Mouse (Mus musculus): ENCODE data around the gene Slc29a3. TPM values are rescaled to one million over a fixed set of nuclear protein-coding genes. Genes with fewer than 3 reads are reported as not detected.

The Slc29a3 gene
- polyA plus RNA-seq, 1 experiment: 1.6 TPM

DNA sequence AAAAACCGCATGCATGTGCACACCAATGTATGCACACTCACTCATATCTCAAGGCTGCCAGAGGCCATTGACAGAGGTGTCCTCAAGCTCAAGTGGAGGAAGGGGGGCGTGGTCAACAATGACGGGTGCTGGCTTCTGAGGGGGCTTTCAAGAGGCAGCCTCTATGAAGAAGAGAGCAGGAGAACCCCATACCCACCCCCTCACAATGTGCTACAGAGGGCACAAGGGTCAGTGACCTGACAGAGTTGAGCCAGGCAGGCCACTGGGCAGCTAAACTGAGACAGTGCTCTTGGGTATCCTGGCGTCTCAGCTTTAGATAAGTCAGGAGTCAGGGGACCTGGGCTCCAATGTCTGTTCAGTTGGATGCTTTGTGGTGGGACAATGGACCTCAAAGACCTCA is 63.2 kb downstream of the Slc29a3 start:
- Histone ChIP-seq H3K4me1 (peaks cover 43% of the 10 kb centered on the region), H3K4me3 (replicated peaks) (no peak overlapping the region), H3K36me3 (replicated peaks; ENCODE audit: low read length) (no peaks in the 10 kb centered on the region), H3K9me3 (no peaks in the 10 kb centered on the region), H3K27me3 (replicated peaks) (peaks cover 81% of the 10 kb centered on the region)
- TF ChIP-seq FLI1 (IDR thresholded peaks at IDR 0.05; ENCODE audit: low read length): no peak
- no peak for TF ChIP-seq GATA1 (IDR thresholded peaks at IDR 0.05; ENCODE audit: borderline replicate concordance, low read length)

DNA sequence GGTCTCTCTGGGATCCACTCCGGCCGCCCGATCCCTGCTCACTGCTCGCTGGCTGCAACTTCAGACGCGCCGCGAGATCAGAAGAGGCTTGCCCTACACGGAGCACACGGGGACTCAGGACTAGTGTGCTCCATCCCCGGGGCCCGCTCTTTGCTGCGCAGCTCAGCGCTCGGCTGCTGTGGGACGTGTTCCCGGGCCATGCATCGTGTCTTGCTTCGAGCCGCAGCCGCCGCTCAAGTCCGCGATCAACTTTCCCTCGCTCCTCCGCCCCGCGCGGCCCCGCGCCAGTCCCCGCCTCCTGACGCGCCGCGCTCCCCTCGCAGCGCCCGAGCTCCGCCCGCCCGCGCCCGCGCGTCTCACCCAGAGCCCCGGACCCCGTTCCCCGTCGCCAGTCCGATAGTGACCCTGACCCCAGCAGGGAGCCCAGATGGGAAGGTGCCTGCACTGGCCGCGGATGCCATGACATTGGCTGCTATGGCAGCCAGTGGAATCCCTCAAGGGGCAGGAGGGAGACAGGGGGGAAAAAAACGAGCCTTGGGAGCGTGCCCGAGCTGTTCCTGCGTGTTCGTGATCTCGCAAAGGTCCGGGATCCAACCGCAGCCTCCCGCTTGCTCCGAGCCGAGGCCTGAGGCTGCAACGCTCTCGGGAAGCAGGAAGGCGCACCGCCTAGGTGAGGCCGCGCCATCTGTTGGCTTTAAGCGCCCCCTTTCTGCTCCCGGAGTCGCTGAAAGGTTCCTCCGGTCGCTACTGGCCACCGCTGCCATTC is 65.4 kb downstream of the Slc29a3 start:
- Histone ChIP-seq H3K27me3 (replicated peaks) (peaks cover 82% of the 10 kb centered on the region), H3K4me1 (peaks cover 43% of the 10 kb centered on the region), H3K4me3 (replicated peaks) (peak overlapping the region; percentile 94), H3K9me3 (no peaks in the 10 kb centered on the region), H3K36me3 (replicated peaks; ENCODE audit: low read length) (no peaks in the 10 kb centered on the region)
- no peak for TF ChIP-seq FLI1 (IDR thresholded peaks at IDR 0.05; ENCODE audit: low read length)
- no peak for TF ChIP-seq GATA1 (IDR thresholded peaks at IDR 0.05; ENCODE audit: borderline replicate concordance, low read length)

DNA sequence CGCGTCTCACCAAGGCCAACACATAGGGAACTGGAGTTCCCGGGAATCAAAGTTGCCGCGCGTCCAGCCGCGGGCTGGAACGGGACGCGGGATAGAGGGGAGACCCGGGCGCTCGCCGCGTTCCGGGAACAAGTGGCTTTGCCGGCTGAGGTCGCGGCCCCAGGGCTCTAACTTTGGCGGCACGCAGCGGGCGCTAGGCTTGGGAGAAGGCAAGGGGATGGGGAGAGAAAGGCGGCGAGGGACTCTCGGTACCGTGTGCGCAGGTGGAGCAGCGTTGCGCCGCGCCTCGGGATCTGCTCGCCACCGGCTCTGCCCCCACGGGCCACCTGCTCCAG is 66.0 kb downstream of the Slc29a3 start:
- no peak for TF ChIP-seq GATA1 (IDR thresholded peaks at IDR 0.05; ENCODE audit: borderline replicate concordance, low read length)
- TF ChIP-seq FLI1 (IDR thresholded peaks at IDR 0.05; ENCODE audit: low read length): no peak
- Histone ChIP-seq H3K4me3 (replicated peaks) (peak overlapping the region; percentile 94), H3K36me3 (replicated peaks; ENCODE audit: low read length) (no peaks in the 10 kb centered on the region), H3K27me3 (replicated peaks) (peaks cover 84% of the 10 kb centered on the region), H3K4me1 (peaks cover 42% of the 10 kb centered on the region), H3K9me3 (no peaks in the 10 kb centered on the region)

DNA sequence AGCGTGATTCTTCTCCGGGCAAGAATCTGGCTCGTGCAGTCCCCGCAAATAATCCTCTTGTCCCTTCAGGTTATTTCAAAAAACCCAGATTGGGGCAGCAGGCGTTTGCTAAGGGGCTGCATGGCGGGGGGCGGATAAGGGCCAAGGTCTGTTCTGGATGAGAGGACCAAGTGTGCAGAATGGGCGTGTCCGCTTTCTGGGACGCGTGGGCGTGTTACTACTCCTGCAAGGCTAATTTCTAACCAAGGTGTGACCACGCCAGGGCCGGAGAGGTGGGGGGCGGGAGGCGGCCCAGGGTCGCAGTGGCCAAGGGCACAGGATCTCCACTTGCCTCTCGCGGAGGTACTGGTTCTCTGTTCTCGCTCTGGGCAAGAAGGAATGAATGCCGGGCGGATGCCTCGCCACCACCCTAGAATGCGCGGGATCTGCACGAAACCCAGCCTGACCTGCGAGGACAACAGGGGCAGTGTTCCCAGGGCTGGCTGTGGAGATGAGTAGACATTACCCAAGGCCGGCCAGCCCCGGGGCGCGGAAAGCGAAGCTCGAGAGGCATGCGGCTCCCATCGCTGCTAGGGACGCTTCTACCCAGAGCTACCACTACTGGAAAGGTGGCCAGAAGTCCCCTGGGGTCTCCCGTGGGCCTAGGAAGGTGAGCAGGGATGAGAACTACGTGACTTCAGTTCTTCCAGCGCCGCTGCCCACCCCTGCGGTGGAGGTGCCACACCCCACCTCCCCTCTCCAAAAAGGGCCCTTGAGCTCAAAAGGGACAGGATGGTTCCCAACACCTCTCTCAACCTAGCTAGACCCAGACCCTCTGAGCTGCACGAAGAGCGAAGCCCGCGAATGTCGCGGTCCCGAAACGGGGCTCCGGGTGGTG is 66.6 kb downstream of the Slc29a3 start:
- Histone ChIP-seq H3K27me3 (replicated peaks) (peaks cover 85% of the 10 kb centered on the region), H3K4me3 (replicated peaks) (peak overlapping the region; percentile 94)
- no peak for TF ChIP-seq GATA1 (IDR thresholded peaks at IDR 0.05; ENCODE audit: borderline replicate concordance, low read length)
- no peak for TF ChIP-seq FLI1 (IDR thresholded peaks at IDR 0.05; ENCODE audit: low read length)

DNA sequence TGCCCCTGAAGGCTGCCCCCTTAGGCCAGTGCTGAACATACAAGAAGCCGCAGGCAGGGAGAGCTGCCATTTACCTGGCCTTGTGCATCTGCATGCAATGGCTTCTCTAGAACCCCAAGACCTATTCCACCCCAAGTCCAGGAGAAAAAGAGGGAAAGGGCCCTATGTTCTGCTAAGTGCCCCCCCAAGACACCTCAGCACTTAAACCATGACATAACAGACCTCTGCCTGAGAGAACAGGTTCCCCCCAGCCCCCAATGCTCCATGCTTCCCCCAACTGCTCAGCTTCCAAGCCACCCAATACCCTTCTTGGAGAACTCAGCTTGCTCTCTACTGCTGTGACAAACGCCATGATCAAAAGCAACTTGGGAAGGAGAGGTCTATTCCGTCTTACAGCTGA is 73.7 kb downstream of the Slc29a3 start:
- H3K4me3 ChIP-seq (replicated peaks): no peak overlapping the region
- H3K27me3 ChIP-seq (replicated peaks): peaks cover 59% of the 10 kb centered on the region
- H3K4me1 ChIP-seq: no peaks in the 10 kb centered on the region; the same call in 1 of the 2 replicates
- H3K9me3 ChIP-seq: no peaks in the 10 kb centered on the region
- TF ChIP-seq FLI1 (IDR thresholded peaks at IDR 0.05; ENCODE audit: low read length) (no peak), GATA1 (IDR thresholded peaks at IDR 0.05; ENCODE audit: borderline replicate concordance, low read length) (no peak)
- no peaks in the 10 kb centered on the region for H3K36me3 ChIP-seq (replicated peaks; ENCODE audit: low read length)

More for the DNA sequence above, 66.6 kb downstream of the Slc29a3 start:
- H3K4me1 ChIP-seq: peaks cover 36% of the 10 kb centered on the region
- no peaks in the 10 kb centered on the region for H3K9me3 ChIP-seq
- no peaks in the 10 kb centered on the region for H3K36me3 ChIP-seq (replicated peaks; ENCODE audit: low read length)

DNA sequence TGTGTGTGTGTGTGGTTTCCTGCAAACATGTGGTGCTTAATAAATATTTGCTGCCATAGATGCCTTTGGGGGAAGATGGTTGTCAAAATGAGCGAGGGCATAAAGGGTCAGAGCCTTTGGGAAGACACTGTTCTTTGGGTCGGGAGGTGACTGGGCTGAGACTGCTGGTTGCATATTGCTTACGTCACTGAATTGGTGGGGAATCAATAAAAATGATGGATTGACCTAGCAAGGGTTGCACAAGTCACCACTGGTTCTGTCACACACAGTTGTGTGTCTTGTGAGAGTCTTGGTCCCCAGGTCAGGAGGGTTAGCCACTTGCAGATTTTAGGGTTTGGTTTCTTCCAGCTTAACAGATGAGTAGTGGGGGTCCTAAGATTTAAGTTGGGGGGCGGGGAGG is 75.3 kb downstream of the Slc29a3 start:
- no peaks in the 10 kb centered on the region for H3K36me3 ChIP-seq (replicated peaks; ENCODE audit: low read length)
- H3K9me3 ChIP-seq: no peaks in the 10 kb centered on the region
- no peaks in the 10 kb centered on the region; the same call in 1 of the 2 replicates for H3K4me1 ChIP-seq
- no peak overlapping the region for H3K4me3 ChIP-seq (replicated peaks)
- peaks cover 58% of the 10 kb centered on the region for H3K27me3 ChIP-seq (replicated peaks)
- no peak for TF ChIP-seq GATA1 (IDR thresholded peaks at IDR 0.05; ENCODE audit: borderline replicate concordance, low read length)
- TF ChIP-seq FLI1 (IDR thresholded peaks at IDR 0.05; ENCODE audit: low read length): no peak

GRCm38 (mm10) chr10:60670166-60670565 is 82.4 kb downstream of the Slc29a3 start:
- no peaks in the 10 kb centered on the region for H3K9me3 ChIP-seq
- no peaks in the 10 kb centered on the region for H3K36me3 ChIP-seq (replicated peaks; ENCODE audit: low read length)
- peaks cover 21% of the 10 kb centered on the region for H3K27me3 ChIP-seq (replicated peaks)
- H3K4me3 ChIP-seq (replicated peaks): no peak overlapping the region
- peaks cover 33% of the 10 kb centered on the region for H3K4me1 ChIP-seq
- TF ChIP-seq FLI1 (IDR thresholded peaks at IDR 0.05; ENCODE audit: low read length) (no peak), GATA1 (IDR thresholded peaks at IDR 0.05; ENCODE audit: borderline replicate concordance, low read length) (no peak)

DNA sequence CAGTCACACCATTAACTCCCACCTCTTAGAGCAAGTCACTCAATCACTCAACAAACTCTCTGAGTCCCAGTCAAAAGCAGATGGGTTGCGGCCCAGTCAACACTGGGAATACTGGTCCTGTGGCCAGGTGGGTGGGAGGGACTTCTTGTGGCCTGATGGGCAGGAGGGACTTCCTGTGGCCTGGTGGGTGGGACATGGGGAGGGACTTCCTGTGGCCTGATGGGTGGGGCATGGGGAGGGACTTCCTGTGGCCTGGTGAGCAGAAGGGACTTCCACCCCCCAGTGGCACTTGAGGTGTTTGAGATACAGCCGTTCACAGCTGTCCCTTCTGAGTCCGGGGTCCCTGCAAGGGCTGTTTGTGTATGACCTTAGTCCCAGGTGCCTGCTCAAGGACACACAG is 84.0 kb downstream of the Slc29a3 start:
- TF ChIP-seq GATA1 (IDR thresholded peaks at IDR 0.05; ENCODE audit: borderline replicate concordance, low read length) (no peak), FLI1 (IDR thresholded peaks at IDR 0.05; ENCODE audit: low read length) (no peak)
- Histone ChIP-seq H3K4me3 (replicated peaks) (peak overlapping the region; percentile 73), H3K36me3 (replicated peaks; ENCODE audit: low read length) (no peaks in the 10 kb centered on the region), H3K9me3 (peaks cover 3% of the 10 kb centered on the region), H3K27me3 (replicated peaks) (peaks cover 21% of the 10 kb centered on the region), H3K4me1 (peaks cover 33% of the 10 kb centered on the region)

Other genes starting within 250 kb of the Slc29a3 start
- gene Cdh23, start 56.3 kb downstream of the Slc29a3 start, polyA plus RNA-seq (2012; ENCODE audit: insufficient read depth, low replicate concordance): 4.6 and 9.2 TPM in 2 replicates
- gene Unc5b, start 78.8 kb upstream of the Slc29a3 start, polyA plus RNA-seq (2012; ENCODE audit: insufficient read depth, low replicate concordance): 0.02 TPM in 1 of 2 replicates, not detected in the other

Measured in megakaryocyte, embryonic 14.5 days (primary cell).